Mouse (Mus musculus): ENCODE measurements around the gene Klk1.
"Not testable (repeated sequence)": the region's sequence is repeated elsewhere in the genome, so short reads cannot be mapped to it uniquely, and the experiment has no call there.

The Klk1 gene

GRCm38 (mm10) chr7:44249248-44249647 is 24.1 kb downstream of the Klk1 start:
- peaks cover 63% of the 10 kb centered on the region for H3K36me3 ChIP-seq (ENCODE audit: insufficient read depth, low read length)
- peaks cover 60% of the 10 kb centered on the region for H3K4me1 ChIP-seq (replicated peaks; ENCODE audit: low read depth, low read length)
- H3K27me3 ChIP-seq (ENCODE audit: insufficient read depth, low read length): no peaks in the 10 kb centered on the region
- H3K4me3 ChIP-seq (replicated peaks; ENCODE audit: low read length): peak overlapping the region; percentile 35; the same call in 1 of the 2 replicates
- TF ChIP-seq CTCF (conservative IDR thresholded peaks at IDR 0.05; ENCODE audit: low read length) (no peak), POU5F1 (IDR thresholded peaks at IDR 0.05; ENCODE audit: borderline replicate concordance, low read length) (no peak), NANOG (IDR thresholded peaks at IDR 0.05; ENCODE audit: borderline replicate concordance, low read length) (no peak)
- H3K9me3 ChIP-seq (ENCODE audit: low read length): no peaks in the 10 kb centered on the region

GRCm38 (mm10) chr7:44250732-44251275 is 25.6 kb downstream of the Klk1 start:
- Histone ChIP-seq H3K4me1 (replicated peaks; ENCODE audit: low read depth, low read length) (peaks cover 60% of the 10 kb centered on the region), H3K36me3 (ENCODE audit: insufficient read depth, low read length) (peaks cover 63% of the 10 kb centered on the region), H3K4me3 (replicated peaks; ENCODE audit: low read length) (0 out of 2 replicates have a peak overlapping the region, but pooled peaks have one; percentile 7)
- H3K9me3 ChIP-seq (ENCODE audit: low read length); H3K27me3 ChIP-seq (ENCODE audit: insufficient read depth, low read length): not testable (repeated sequence)

- Histone ChIP-seq H3K9me3 (ENCODE audit: low read length) (no peaks in the 10 kb centered on the region), H3K27me3 (ENCODE audit: insufficient read depth, low read length) (no peaks in the 10 kb centered on the region), H3K36me3 (ENCODE audit: insufficient read depth, low read length) (peaks cover 58% of the 10 kb centered on the region), H3K4me3 (replicated peaks; ENCODE audit: low read length) (no peak overlapping the region), H3K4me1 (replicated peaks; ENCODE audit: low read depth, low read length) (peaks cover 66% of the 10 kb centered on the region)
- TF ChIP-seq NANOG (IDR thresholded peaks at IDR 0.05; ENCODE audit: borderline replicate concordance, low read length) (no peak), POU5F1 (IDR thresholded peaks at IDR 0.05; ENCODE audit: borderline replicate concordance, low read length) (no peak)
Observed at GRCm38 (mm10) chr7:44253023-44253616, 28.0 kb downstream of the Klk1 start.

- Histone ChIP-seq H3K36me3 (ENCODE audit: insufficient read depth, low read length) (peaks cover 40% of the 10 kb centered on the region), H3K4me3 (replicated peaks; ENCODE audit: low read length) (no peak overlapping the region), H3K9me3 (ENCODE audit: low read length) (no peaks in the 10 kb centered on the region), H3K27me3 (ENCODE audit: insufficient read depth, low read length) (0 out of 2 replicates have a peak, but pooled peaks cover 3% of the 10 kb centered on the region), H3K4me1 (replicated peaks; ENCODE audit: low read depth, low read length) (peaks cover 47% of the 10 kb centered on the region)
- TF ChIP-seq CTCF (conservative IDR thresholded peaks at IDR 0.05; ENCODE audit: low read length): no peak
- TF ChIP-seq NANOG (IDR thresholded peaks at IDR 0.05; ENCODE audit: borderline replicate concordance, low read length): no peak
- TF ChIP-seq POU5F1 (IDR thresholded peaks at IDR 0.05; ENCODE audit: borderline replicate concordance, low read length): no peak
Observed at GRCm38 (mm10) chr7:44254930-44255329, 29.8 kb downstream of the Klk1 start.

GRCm38 (mm10) chr7:44257278-44257677 is 32.1 kb downstream of the Klk1 start, which contains the start of gene Acp4:
TSS of gene Acp4 (minus strand) at chr7:44257378.
- Histone ChIP-seq H3K27me3 (ENCODE audit: insufficient read depth, low read length) (peaks cover 10% of the 10 kb centered on the region; the same call in 1 of the 2 replicates), H3K4me3 (replicated peaks; ENCODE audit: low read length) (no peak within 1 kb of the TSS), H3K9me3 (ENCODE audit: low read length) (no peaks in the 10 kb centered on the region), H3K4me1 (replicated peaks; ENCODE audit: low read depth, low read length) (peaks cover 48% of the 10 kb centered on the region), H3K36me3 (ENCODE audit: insufficient read depth, low read length) (peaks cover 18% of the 10 kb centered on the region)
- TF ChIP-seq NANOG (IDR thresholded peaks at IDR 0.05; ENCODE audit: borderline replicate concordance, low read length) (no peak), POU5F1 (IDR thresholded peaks at IDR 0.05; ENCODE audit: borderline replicate concordance, low read length) (no peak)

GRCm38 (mm10) chr7:44260410-44260809 is 35.2 kb downstream of the Klk1 start:
- peaks cover 38% of the 10 kb centered on the region for H3K4me1 ChIP-seq (replicated peaks; ENCODE audit: low read depth, low read length)
- no peaks in the 10 kb centered on the region for H3K9me3 ChIP-seq (ENCODE audit: low read length)
- no peak overlapping the region for H3K4me3 ChIP-seq (replicated peaks; ENCODE audit: low read length)
- H3K27me3 ChIP-seq (ENCODE audit: insufficient read depth, low read length): peaks cover 14% of the 10 kb centered on the region
- no peaks in the 10 kb centered on the region for H3K36me3 ChIP-seq (ENCODE audit: insufficient read depth, low read length)
- TF ChIP-seq NANOG (IDR thresholded peaks at IDR 0.05; ENCODE audit: borderline replicate concordance, low read length): no peak
- TF ChIP-seq CTCF (conservative IDR thresholded peaks at IDR 0.05; ENCODE audit: low read length): no peak
- TF ChIP-seq POU5F1 (IDR thresholded peaks at IDR 0.05; ENCODE audit: borderline replicate concordance, low read length): no peak

GRCm38 (mm10) chr7:44261147-44261546 is 36.0 kb downstream of the Klk1 start, which contains the start of gene Gm15517:
TSS of gene Gm15517 (plus strand) at chr7:44261447.
- Histone ChIP-seq H3K4me3 (replicated peaks; ENCODE audit: low read length) (no peak within 1 kb of the TSS; the same call in 1 of the 2 replicates), H3K9me3 (ENCODE audit: low read length) (no peaks in the 10 kb centered on the region), H3K4me1 (replicated peaks; ENCODE audit: low read depth, low read length) (peaks cover 31% of the 10 kb centered on the region), H3K36me3 (ENCODE audit: insufficient read depth, low read length) (no peaks in the 10 kb centered on the region), H3K27me3 (ENCODE audit: insufficient read depth, low read length) (peaks cover 14% of the 10 kb centered on the region)
- no peak for TF ChIP-seq POU5F1 (IDR thresholded peaks at IDR 0.05; ENCODE audit: borderline replicate concordance, low read length)
- no peak for TF ChIP-seq NANOG (IDR thresholded peaks at IDR 0.05; ENCODE audit: borderline replicate concordance, low read length)
- no peak for TF ChIP-seq CTCF (conservative IDR thresholded peaks at IDR 0.05; ENCODE audit: low read length)

- Histone ChIP-seq H3K4me1 (replicated peaks; ENCODE audit: low read depth, low read length) (peaks cover 35% of the 10 kb centered on the region), H3K4me3 (replicated peaks; ENCODE audit: low read length) (peak overlapping the region; percentile 69), H3K36me3 (ENCODE audit: insufficient read depth, low read length) (no peaks in the 10 kb centered on the region), H3K27me3 (ENCODE audit: insufficient read depth, low read length) (peaks cover 23% of the 10 kb centered on the region), H3K9me3 (ENCODE audit: low read length) (no peaks in the 10 kb centered on the region)
- no peak for TF ChIP-seq NANOG (IDR thresholded peaks at IDR 0.05; ENCODE audit: borderline replicate concordance, low read length)
- peak; percentile 96 for TF ChIP-seq CTCF (conservative IDR thresholded peaks at IDR 0.05; ENCODE audit: low read length)
- TF ChIP-seq POU5F1 (IDR thresholded peaks at IDR 0.05; ENCODE audit: borderline replicate concordance, low read length): no peak
Observed at GRCm38 (mm10) chr7:44262791-44263643, 37.9 kb downstream of the Klk1 start.
